Mouse (Mus musculus) lung, postnatal 4 days (tissue): ENCODE data around the gene Vps26c.
"Not testable (repeated sequence)": the region's sequence is repeated elsewhere in the genome, so short reads cannot be mapped to it uniquely, and the experiment has no call there.

Experiments
- DNase-seq, 2 experiments: peaks; one replicate each; pipeline ENCODE4 v3.0.0; 2021

Gene Vps26c

DNA sequence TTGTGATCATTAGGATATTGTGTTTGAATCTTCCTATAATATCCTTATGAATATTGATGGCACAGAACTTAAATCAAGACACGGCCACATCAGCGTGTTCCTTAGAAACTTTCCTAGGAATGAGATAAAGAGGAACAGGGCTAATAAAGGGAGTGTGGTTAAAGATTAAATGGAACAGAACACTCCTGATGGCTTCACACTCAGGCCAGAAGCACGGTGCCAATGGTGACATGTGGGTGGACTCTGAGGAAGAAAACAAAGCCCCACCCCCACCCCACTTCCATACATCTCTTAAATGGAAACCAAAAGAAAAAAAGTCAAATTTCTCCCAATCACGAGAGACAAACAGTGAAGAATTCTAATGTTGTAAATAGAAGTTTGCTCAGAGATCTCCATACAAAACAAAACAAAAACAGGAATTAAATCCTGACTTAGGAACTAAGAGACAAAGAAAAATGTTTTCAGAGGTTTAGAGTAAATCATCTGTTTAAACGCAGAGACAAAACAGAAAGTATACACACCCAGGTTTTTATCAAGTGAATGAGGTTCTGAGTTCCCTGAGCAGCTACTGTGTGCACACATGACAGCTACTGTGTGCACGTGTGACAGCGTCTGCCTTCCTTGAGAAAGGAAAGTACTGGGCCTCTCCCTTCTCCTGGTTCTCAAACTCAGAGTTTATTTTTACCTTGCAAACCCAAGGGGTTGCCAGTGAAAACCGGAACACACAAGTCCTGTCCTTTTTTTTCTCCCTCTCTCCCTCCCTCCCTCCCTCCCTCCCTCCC lies 19.3 kb upstream of the Vps26c start:
- DNase-seq, result no peak

GRCm38 (mm10) chr16:94544540-94545105 lies 18.0 kb upstream of the Vps26c start:
- no peak for DNase-seq

DNA sequence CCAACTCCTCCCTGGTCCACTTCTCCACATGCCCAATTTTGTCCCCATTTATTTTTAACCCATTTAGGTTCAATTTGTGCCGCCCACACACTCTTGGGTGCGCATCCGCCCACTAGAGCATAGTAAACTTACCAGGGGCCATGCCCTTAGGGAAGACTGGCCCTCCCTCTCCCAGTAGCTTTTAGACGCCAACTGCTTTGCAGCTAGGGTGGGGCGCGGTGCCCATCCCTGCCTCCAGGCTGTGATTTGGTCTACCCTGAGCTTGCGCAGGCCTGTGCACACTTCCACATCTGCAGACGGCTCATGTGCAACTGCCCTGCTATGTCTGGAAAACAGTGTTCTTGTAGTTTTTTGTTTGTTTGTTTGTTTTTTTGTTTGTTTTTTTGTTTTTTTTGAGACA lies 16.3 kb upstream of the Vps26c start:
- no peak for DNase-seq

GRCm38 (mm10) chr16:94540140-94540539 lies 13.5 kb upstream of the Vps26c start:
- no peak for DNase-seq

GRCm38 (mm10) chr16:94537159-94537527 lies 10.5 kb upstream of the Vps26c start:
- DNase-seq, result peak; percentile 45 to 47

DNA sequence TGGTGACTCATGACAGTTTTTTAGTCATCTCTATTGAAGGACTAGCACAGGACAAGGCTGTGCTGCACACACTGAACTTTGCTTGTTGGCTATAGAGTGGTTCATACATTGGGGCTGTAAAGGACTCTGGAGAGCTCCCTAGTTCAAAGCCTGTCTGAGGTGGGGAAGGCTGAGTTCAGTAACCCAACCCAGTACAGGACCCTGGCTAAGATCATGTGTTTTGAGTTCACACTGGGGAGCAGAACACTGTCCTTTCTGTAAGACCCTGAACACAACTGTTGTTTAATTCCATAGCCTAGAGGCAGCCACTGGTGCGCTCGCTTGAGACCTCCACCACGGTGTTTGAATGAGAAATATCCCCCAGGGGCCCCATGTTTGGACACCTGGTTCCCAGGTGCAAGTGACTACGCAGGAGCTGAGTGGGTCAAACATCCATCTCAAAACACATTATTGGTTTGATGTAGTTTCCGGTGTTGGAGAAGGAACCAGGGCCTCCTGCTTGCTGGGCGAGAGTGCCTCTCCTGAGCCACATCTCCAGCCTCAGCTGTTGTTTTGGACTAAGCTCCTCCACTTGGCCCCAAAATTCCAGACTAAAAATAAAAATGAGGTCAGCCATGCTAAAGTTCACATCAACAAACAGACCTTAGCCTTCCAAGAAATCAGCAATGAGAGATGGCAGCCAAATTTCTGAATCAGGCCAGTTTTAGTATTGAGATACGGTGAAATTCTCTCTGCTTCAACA lies 10.0 kb upstream of the Vps26c start:
- DNase-seq, result peak; percentile 44 to 57

DNA sequence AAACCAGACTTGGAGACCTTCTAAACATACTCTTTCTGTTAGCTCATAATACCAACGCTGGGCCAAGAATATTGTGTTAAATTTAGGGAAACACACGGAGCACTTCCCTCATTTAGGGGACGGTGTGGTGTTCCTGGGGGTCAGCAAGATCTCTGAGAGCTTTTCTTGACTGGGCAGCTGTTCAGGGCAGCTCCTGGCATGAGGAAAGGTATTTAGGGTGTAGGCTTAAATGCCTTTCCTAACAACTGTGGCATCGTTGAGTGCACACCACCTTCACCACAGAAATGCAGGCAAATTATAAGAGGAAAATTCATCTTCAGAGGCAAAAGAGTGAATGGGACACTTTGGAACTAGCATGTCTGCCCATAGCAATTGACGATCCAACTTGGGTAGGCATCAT lies 9.1 kb upstream of the Vps26c start:
- DNase-seq, result no peak

GRCm38 (mm10) chr16:94533679-94534078 lies 7.0 kb upstream of the Vps26c start:
- DNase-seq, result peak in 1 of 2 experiments; percentile 40

DNA sequence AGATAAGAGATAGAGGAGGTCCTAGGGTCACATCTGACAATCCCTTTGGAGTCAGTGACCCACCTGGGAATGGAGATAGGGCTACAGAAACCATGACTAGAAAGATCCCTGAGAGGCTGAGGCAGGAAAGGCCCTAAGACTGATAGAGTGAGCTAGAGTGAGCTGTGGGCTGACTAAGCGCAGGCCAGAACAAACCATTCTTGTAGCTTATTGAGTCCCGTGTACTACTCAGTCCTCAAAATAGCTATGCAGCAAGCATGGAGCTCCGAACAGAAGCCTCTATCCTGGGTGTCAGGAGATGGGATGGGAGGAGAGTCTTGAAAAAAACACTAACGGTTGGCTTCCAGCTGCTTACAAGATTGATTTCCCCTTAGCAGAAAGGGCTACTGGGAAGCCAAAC lies 4.6 kb upstream of the Vps26c start:
- DNase-seq, result no peak

- no peak for DNase-seq
Measured at GRCm38 (mm10) chr16:94527546-94527945, 916 bp upstream of the Vps26c start.

GRCm38 (mm10) chr16:94527152-94527534 lies 513 bp upstream of the Vps26c start:
- DNase-seq, result no peak

DNA sequence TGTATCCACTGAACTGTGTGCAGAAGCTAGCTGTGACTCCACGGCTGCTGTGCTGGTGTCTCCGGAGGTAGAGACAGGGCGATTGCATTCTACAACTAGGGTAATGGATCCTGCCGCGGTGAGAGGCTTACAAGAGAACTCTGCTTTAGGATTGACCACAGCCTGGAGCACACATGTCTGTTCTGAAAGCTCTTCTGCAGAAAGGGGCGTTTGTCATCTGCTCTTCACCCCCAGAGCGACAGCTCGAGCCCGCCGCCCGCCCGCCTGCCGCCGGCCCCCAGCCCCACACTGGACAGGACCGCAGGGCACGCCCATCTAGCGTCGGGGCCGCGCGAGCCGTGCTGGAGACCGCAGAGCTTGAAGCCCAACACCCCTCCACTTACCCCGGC lies 681 bp downstream of the Vps26c start:
- no peak for DNase-seq

DNA sequence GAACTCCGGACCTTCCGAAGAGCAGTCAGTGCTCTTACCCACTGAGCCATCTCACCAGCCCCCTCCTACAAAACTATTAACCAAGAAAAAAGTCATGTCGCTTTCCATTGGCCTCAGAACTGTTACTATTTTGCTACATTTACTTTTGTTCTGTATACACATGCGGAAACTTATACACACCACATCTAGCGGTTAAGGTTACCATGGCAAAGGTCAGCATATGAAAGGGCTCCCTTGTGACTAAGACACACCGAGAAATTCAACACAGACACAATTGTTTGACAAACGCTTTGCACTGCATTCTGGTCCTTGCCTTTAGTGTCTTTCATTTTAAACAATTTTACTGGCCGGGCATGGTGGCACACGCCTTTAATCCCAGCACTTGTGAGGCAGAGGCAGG lies 1.9 kb downstream of the Vps26c start:
- DNase-seq, result no peak

DNA sequence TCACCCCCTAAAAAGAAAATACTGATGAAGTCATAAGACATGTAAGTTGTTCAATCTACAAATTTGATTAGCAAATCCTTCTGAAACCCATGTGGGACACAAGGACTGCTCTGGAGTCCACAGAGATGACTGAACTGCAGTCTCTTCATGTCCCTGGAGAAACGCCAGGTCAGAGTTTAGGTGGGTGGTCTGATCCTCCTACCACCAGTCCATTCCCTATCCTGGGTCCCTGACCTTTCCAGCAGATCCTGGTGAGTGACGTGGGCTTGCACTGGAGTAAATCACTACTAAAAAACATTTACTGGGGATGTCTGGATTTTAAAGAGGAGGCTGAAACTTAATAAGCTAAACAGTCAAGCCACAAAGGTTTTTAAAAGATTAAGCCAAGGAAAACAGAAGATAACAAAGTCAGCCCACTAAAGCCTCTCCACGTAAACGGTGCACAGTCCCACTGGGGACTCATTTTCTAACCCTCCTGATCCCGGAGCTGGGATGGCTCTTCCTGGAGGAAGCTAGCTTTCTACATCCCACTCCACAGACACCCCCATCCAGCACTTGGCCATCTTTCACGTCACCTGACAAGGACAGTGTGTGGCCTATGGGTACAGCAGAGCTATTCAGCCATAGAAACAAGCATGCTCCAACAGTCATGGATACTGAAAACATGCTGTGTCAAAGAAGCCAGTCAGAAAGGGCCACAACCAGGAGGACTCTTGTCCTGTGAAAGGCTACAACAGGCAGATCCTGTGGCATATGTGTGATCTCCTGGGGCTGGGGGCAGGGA lies 2.8 kb downstream of the Vps26c start:
- DNase-seq, result no peak

GRCm38 (mm10) chr16:94519028-94519427 lies 7.6 kb downstream of the Vps26c start:
- peak; percentile 68 to 91 for DNase-seq

DNA sequence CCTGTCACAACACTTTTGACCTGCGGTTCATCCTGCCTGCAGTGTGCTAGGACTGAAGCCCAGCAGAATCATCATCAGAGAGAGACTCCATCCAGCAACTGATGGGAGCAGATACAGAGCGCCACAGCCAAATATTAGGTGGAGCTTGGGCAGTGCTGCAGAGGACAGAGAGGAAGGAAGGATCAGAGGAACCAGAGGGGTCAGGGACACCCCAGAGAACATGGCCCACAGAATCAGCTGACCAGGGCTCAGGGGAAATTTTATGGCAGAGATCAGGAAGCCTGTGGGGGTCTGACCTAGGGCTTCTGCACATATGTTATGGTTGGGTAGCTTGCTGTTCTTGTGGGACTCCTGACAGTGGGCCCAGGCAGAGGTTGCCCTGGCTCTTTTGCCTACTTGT lies 9.0 kb downstream of the Vps26c start:
- DNase-seq, result no peak

GRCm38 (mm10) chr16:94509983-94510382 lies 16.6 kb downstream of the Vps26c start:
- DNase-seq, result no peak

DNA sequence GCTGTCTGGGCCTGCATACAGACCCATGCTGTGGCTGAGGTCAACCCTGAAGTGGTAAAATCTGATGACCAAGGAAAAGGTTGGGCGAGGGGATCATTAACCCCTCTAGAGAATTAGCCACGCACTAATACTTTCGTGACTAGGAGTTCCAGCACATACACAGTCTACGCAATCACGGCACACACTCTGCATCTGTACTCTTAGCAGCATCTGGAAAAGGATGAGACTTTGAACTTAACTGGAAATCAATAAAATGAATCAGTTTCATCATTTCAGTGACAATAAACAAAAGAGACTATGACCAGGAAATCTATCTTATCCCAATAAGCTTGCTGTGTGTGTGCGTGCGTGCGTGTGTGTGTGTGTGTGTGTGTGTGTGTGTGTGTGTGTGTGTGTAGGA lies 17.9 kb downstream of the Vps26c start:
- no peak for DNase-seq

DNA sequence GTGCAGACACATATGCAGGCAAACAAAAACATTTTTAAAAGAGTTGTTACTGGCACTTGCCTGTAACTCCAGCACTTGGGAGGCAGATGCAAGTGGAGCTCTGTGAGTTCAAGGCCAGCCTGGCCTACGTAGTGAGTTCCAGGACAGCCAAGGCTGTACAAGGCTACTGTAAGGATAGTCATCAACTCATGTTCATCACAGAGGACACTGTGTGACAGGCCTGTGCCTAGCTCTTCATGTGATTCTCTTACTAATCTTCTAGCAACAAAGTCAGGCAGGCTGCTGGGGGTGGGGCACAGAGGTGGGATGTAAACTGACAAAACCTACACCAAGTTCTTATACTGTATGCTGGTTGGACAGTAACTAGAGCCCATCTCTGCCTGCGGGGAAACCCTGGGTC lies 19.6 kb downstream of the Vps26c start:
- no peak for DNase-seq

- no peak for DNase-seq
Measured at GRCm38 (mm10) chr16:94504192-94504591, 22.4 kb downstream of the Vps26c start.

- DNase-seq, result peak; percentile 35 to 86
Measured at GRCm38 (mm10) chr16:94497911-94498310, 28.7 kb downstream of the Vps26c start.

- not testable (repeated sequence) for DNase-seq
Measured at GRCm38 (mm10) chr16:94497176-94497575, 29.5 kb downstream of the Vps26c start.

DNA sequence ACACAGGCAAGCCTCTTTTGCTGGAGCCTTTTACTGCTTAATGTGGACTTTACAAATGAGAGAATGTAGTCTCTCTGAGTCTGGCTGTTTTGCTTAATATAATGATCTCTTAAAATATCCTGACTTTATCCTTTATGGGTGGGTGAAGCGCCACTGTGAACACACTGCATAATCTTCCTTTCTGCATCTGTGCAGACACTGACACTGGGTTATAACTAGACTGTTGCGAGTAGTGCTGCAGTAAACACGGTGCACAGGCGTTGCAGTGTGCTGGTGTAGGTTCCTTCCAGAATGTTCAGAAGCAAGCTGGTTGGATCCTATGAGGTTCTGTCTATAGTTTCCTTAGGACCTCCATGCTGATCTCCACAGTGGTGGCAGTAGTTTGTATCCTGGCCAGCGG lies 37.3 kb downstream of the Vps26c start:
- no peak for DNase-seq
